Mouse (Mus musculus) embryonic facial prominence, embryonic 14.5 days (tissue): ENCODE data around the gene Ptf1a. TPM values are rescaled to one million over a fixed set of nuclear protein-coding genes. Genes with fewer than 3 reads are reported as not detected.

ENCODE experiments used
- ATAC-seq: fragments of 200-750 bp; cut with Nextera tagmentation; 2 replicates; pipeline ENCODE4 v1.8.0; 2017; ENCODE audit warnings: low read depth, moderate number of reproducible peaks, moderate TSS enrichment
- DNase-seq: peaks from one replicate; pipeline ENCODE4 v3.0.0-alpha.2; 2015; ENCODE audit warnings: low spot score
- H3K27ac ChIP-seq: fragments of 300-500 bp; sonication (generic); replicated peaks from 2 replicates; pipeline ENCODE4 v1.5.1; 2014; ENCODE audit warnings: low read depth, mild to moderate bottlenecking, low read length, moderate library complexity
- H3K27me3 ChIP-seq: fragments of 300-500 bp; sonication (generic); replicated peaks from 2 replicates; pipeline ENCODE4 v1.6.1; 2014; ENCODE audit warnings: low read length; ENCODE audit not compliant: control insufficient read depth, insufficient read depth
- H3K36me3 ChIP-seq: fragments of 300-500 bp; sonication (generic); 2 replicates; pipeline ENCODE4 v1.6.1; 2014; ENCODE audit warnings: low read length, mixed read lengths; ENCODE audit not compliant: control insufficient read depth, insufficient read depth
- H3K4me1 ChIP-seq: fragments of 300-500 bp; sonication (generic); 2 replicates; pipeline ENCODE4 v1.6.1; 2014; ENCODE audit warnings: antibody characterized with exemption, low read length; ENCODE audit not compliant: control insufficient read depth, insufficient read depth
- H3K4me2 ChIP-seq: fragments of 300-500 bp; sonication (generic); 2 replicates; pipeline ENCODE4 v1.6.1; 2014; ENCODE audit warnings: low read depth, mild to moderate bottlenecking, low read length, moderate library complexity, mixed read lengths
- H3K4me3 ChIP-seq: fragments of 300-500 bp; sonication (generic); 2 replicates; pipeline ENCODE4 v1.5.1; 2014; ENCODE audit warnings: low read depth, mild to moderate bottlenecking, low read length
- H3K9ac ChIP-seq: fragments of 300-500 bp; sonication (generic); 2 replicates; pipeline ENCODE4 v1.6.1; 2014; ENCODE audit warnings: low read depth, mild to moderate bottlenecking, low read length, moderate library complexity, mixed read lengths
- H3K9me3 ChIP-seq: fragments of 300-500 bp; sonication (generic); 2 replicates; pipeline ENCODE4 v1.6.1; 2016; ENCODE audit warnings: low read length; ENCODE audit not compliant: control insufficient read depth
- WGBS: fragments of 180-500 bp; shearing (Covaris S2); extraction: QIAGEN DNeasy Blood & Tissue Kit; methylation state at CpG from one replicate; pipeline ENCODE4 v1.1.7; 2014; 5-methylcytosine and 5-hydroxymethylcytosine counted together
- polyA plus RNA-seq: library from polyadenylated mRNA; unstranded; fragments of >200 nt; fragmentation: Nextera tagmentation; extraction: Ambion mirVana; gene quantifications from 2 replicates; pipeline ENCODE4 v1.2.1, GENCODE M21; 2014

The Ptf1a gene
- polyA plus RNA-seq, 1 experiment from 2014 or later, result not detected

GRCm38 (mm10) chr2:19446746-19447145 lies 1.3 kb downstream of the Ptf1a start:
- DNase-seq, result no peak
- Histone ChIP-seq H3K9me3 (no peaks in the 10 kb centered on the region), H3K4me3 (no peak overlapping the region), H3K27ac (no peak overlapping the region), H3K4me1 (peaks cover 4% of the 10 kb centered on the region), H3K36me3 (no peaks in the 10 kb centered on the region), H3K9ac (no peak overlapping the region), H3K4me2 (no peak overlapping the region), H3K27me3 (peaks cover 96% of the 10 kb centered on the region)
- no peak for ATAC-seq
- 4% methylated on average over 7 of the region's 7 CpGs for WGBS

GRCm38 (mm10) chr2:19448042-19448700 lies 2.7 kb downstream of the Ptf1a start:
- Histone ChIP-seq H3K9ac (no peak overlapping the region), H3K36me3 (no peaks in the 10 kb centered on the region), H3K4me3 (0 out of 2 replicates have a peak overlapping the region, but pooled peaks have one; percentile 2), H3K9me3 (no peaks in the 10 kb centered on the region), H3K27me3 (peaks cover 97% of the 10 kb centered on the region), H3K27ac (no peak overlapping the region), H3K4me2 (peak overlapping the region; percentile 16; the same call in 1 of the 2 replicates), H3K4me1 (peaks cover 4% of the 10 kb centered on the region)
- ATAC-seq, result peak; percentile 61
- peak; percentile 35 for DNase-seq
- under 1% methylated on average over 24 of the region's 31 CpGs for WGBS

GRCm38 (mm10) chr2:19449308-19449707 lies 3.8 kb downstream of the Ptf1a start:
- DNase-seq (no peak), ATAC-seq (no peak)
- H3K9ac ChIP-seq, result no peak overlapping the region
- 25% methylated on average over 4 of the region's 4 CpGs for WGBS
- no peak overlapping the region for H3K4me2 ChIP-seq
- no peak overlapping the region for H3K4me3 ChIP-seq
- H3K4me1 ChIP-seq, result peaks cover 4% of the 10 kb centered on the region
- H3K27ac ChIP-seq, result no peak overlapping the region
- H3K9me3 ChIP-seq, result no peaks in the 10 kb centered on the region
- H3K36me3 ChIP-seq, result no peaks in the 10 kb centered on the region
- peaks cover 98% of the 10 kb centered on the region for H3K27me3 ChIP-seq

GRCm38 (mm10) chr2:19452531-19453055 lies 7.1 kb downstream of the Ptf1a start:
- Histone ChIP-seq H3K4me3 (no peak overlapping the region; the same call in 1 of the 2 replicates), H3K27ac (no peak overlapping the region), H3K4me2 (no peak overlapping the region), H3K4me1 (peaks cover 5% of the 10 kb centered on the region; the same call in 1 of the 2 replicates), H3K27me3 (peaks cover 100% of the 10 kb centered on the region), H3K36me3 (no peaks in the 10 kb centered on the region), H3K9me3 (no peaks in the 10 kb centered on the region), H3K9ac (no peak overlapping the region)
- no peak for DNase-seq
- under 1% methylated on average over 14 of the region's 19 CpGs for WGBS
- no peak for ATAC-seq

DNA sequence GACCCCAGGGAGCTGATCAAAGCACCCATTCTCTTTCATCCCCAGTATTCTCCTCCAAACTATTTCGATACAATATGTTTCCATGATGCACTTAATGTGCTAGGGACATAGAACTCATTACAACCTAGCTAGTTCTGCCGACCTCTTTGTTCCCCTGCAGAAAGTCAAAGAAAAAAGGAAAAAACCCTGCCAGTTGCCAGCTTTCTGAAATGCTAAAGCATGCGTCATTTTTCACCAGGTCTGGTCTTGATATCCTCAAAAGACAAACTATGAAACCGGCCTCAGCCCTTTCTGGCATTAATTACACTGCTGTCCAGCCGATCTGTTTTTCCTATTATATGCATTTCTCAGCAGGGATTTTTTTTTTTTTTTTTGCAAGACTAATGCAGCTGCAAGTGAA lies 9.8 kb downstream of the Ptf1a start:
- Histone ChIP-seq H3K36me3 (no peaks in the 10 kb centered on the region), H3K27me3 (peaks cover 80% of the 10 kb centered on the region), H3K27ac (no peak overlapping the region), H3K4me2 (no peak overlapping the region), H3K9me3 (no peaks in the 10 kb centered on the region), H3K4me1 (peaks cover 5% of the 10 kb centered on the region; the same call in 1 of the 2 replicates), H3K4me3 (no peak overlapping the region), H3K9ac (no peak overlapping the region)
- DNase-seq, result no peak
- WGBS, result 3% methylated on average over 5 of the region's 5 CpGs
- no peak for ATAC-seq

- DNase-seq, result peak; percentile 25
- no peak overlapping the region for H3K9ac ChIP-seq
- no peak overlapping the region for H3K27ac ChIP-seq
- H3K4me3 ChIP-seq, result no peak overlapping the region
- 9% methylated on average over 10 of the region's 10 CpGs for WGBS
- H3K36me3 ChIP-seq, result no peaks in the 10 kb centered on the region
- peaks cover 74% of the 10 kb centered on the region for H3K27me3 ChIP-seq
- peaks cover 5% of the 10 kb centered on the region; the same call in 1 of the 2 replicates for H3K4me1 ChIP-seq
- H3K4me2 ChIP-seq, result no peak overlapping the region
- H3K9me3 ChIP-seq, result no peaks in the 10 kb centered on the region
- no peak for ATAC-seq
Observed at GRCm38 (mm10) chr2:19455857-19456482, 10.5 kb downstream of the Ptf1a start.

DNA sequence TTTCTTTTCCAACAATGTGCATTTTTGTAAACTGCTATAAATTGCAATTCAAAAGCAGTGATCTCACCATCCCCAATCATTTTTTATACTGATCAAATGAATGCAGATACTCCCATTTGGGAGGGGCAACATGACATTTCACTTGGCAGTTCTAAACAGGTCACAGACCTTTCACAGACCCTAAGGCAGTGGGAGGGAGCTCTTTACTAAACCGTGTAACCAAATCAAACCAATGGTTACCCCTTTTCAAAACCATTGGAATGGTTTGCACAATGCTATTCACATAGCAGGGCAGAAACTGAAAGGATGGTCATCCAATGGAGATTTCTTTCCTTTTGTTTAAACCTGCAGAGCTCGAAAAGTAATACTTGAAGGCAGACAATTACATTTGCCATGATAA lies 13.3 kb downstream of the Ptf1a start:
- Histone ChIP-seq H3K9ac (no peak overlapping the region), H3K4me2 (no peak overlapping the region), H3K27me3 (peaks cover 49% of the 10 kb centered on the region), H3K9me3 (no peaks in the 10 kb centered on the region), H3K4me1 (peaks cover 5% of the 10 kb centered on the region; the same call in 1 of the 2 replicates), H3K36me3 (no peaks in the 10 kb centered on the region), H3K27ac (no peak overlapping the region), H3K4me3 (no peak overlapping the region)
- WGBS, result 36% methylated on average over 2 of the region's 2 CpGs
- DNase-seq (no peak), ATAC-seq (no peak)

GRCm38 (mm10) chr2:19461940-19462339 lies 16.5 kb downstream of the Ptf1a start:
- Histone ChIP-seq H3K4me1 (no peaks in the 10 kb centered on the region), H3K9ac (no peak overlapping the region), H3K9me3 (no peaks in the 10 kb centered on the region), H3K36me3 (no peaks in the 10 kb centered on the region), H3K27me3 (peaks cover 17% of the 10 kb centered on the region), H3K4me2 (no peak overlapping the region), H3K27ac (no peak overlapping the region), H3K4me3 (no peak overlapping the region)
- WGBS, result 38% methylated on average over 2 of the region's 2 CpGs
- ATAC-seq (no peak), DNase-seq (no peak)
